Mouse (Mus musculus) ES-CJ7 (cell line): ENCODE data around the gene Gm10681.
"Not testable (repeated sequence)": the region's sequence is repeated elsewhere in the genome, so short reads cannot be mapped to it uniquely, and the experiment has no call there.

ENCODE experiments used
- DNase-seq: peaks from one replicate; pipeline ENCODE4 v3.0.0; 2011; ENCODE audit warnings: low read depth, low spot score

The Gm10681 gene

GRCm38 (mm10) chr3:98588707-98589106 is at the start of gene Gm10681:
Gm10681 (minus strand) TSS chr3:98588807.
- no peak for DNase-seq

DNA sequence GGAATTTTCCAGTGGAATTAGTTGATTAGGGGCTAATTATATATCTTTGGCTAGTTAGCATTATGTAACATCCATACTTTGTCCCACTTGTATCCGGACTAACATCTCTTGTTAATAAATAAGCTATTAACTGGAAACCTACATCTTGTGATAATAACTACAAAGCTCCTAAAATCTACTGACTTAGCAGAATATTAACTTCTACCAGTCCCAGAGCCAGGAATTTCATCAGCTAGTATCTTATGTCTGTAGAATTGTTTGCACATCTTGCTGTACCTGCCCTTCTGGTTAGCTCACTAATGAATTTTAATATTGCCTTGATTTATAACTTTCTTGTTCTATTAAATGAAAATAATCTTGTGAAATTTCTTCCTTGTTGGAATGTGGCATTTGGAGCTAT is 46.5 kb upstream of the Gm10681 start:
- DNase-seq: no peak

- no peak for DNase-seq
Observed at GRCm38 (mm10) chr3:98630152-98630551, 41.5 kb upstream of the Gm10681 start, which contains the start of gene Hsd3b5. Hsd3b5 (minus strand) TSS chr3:98630252.

GRCm38 (mm10) chr3:98629633-98630032 is 41.0 kb upstream of the Gm10681 start:
- DNase-seq: no peak

- not testable (repeated sequence) for DNase-seq
Observed at GRCm38 (mm10) chr3:98616786-98617185, 28.2 kb upstream of the Gm10681 start.

DNA sequence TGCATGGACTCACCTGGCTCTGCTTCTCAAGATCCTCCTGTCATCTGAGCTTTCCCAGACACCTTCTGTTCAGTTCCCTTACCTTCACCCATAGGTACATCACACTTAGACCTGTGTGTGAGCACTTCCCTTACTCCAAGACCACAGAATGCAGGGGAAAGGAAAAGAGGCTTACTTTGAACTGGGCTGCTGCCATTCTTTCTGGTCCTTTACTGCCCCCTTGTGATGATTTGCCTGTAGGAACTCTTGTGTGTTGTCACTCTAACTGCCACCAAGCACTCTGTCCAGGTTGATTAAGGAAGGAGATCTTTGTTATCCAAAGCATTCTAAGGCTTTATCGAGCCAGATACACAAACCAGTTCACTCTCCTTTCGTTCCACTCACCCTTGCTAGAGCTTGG is 27.6 kb upstream of the Gm10681 start:
- not testable (repeated sequence) for DNase-seq

DNA sequence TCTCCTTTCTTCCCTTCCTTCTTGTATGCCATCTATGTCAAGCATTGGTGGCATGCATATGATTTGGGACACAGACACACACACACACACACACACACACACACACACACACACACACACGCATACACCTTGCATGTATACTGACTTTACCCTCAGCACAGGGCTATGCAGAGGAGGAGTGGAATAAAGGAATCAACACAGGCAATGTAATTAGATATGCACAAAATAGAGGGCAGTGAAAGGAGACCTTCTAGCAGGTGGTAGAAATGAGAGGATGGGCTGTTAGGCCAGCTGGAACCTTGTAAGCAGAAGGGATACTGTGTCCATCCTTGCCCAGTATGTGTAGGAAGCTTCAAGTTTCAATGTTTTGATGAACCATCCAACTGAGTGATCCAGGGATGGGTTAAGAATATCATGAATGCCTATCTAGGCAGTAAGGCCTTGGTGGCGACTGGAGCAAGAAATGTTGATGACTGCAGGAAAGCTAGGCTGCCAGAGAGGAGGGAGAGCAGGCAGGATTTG is 25.9 kb upstream of the Gm10681 start:
- not testable (repeated sequence) for DNase-seq

- DNase-seq: no peak
Observed at GRCm38 (mm10) chr3:98613963-98614362, 25.4 kb upstream of the Gm10681 start.

GRCm38 (mm10) chr3:98613540-98613939 is 24.9 kb upstream of the Gm10681 start:
- not testable (repeated sequence) for DNase-seq

- DNase-seq: no peak
Observed at GRCm38 (mm10) chr3:98587721-98588120, 886 bp downstream of the Gm10681 start.

DNA sequence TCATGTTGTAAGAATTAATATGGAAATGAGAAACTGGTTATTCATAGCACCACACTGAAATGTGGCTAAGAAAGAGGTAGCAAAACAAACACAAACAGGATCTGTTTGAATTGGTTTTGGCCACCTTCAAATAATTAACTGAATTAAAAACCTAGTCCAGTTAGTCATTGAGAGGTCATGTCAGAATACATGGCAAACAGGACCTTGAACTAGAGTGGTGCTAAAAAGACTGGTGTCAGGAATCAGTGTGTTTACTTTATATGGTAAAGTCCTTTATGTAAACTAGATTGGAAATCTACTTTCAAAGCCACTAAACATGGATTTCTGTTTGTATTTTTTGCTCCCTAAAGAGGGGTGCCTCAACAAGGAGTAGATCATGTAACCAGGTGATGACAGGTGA is 6.0 kb downstream of the Gm10681 start:
- not testable (repeated sequence) for DNase-seq

DNA sequence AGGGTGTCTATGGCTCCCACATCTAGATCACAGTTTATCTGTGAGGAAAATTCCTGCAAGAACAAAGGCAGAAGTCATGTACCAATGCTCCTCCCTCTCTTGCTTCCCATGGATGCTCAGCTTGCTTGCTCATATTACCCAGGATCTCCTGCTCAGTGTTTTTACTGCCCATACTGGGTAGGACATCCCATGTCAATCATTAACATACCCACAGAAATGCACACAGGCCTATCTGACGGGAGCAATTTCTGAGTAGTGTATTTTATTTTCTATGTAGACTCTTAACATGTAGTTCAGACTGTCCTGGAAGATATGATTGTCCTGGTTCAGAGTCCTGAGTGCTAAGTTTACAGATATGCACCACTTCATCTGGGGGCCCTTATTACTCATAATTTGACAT is 6.4 kb downstream of the Gm10681 start:
- not testable (repeated sequence) for DNase-seq

- not testable (repeated sequence) for DNase-seq
Observed at GRCm38 (mm10) chr3:98581024-98581423, 7.6 kb downstream of the Gm10681 start.

GRCm38 (mm10) chr3:98567717-98568116 is 20.9 kb downstream of the Gm10681 start:
- DNase-seq: not testable (repeated sequence)

DNA sequence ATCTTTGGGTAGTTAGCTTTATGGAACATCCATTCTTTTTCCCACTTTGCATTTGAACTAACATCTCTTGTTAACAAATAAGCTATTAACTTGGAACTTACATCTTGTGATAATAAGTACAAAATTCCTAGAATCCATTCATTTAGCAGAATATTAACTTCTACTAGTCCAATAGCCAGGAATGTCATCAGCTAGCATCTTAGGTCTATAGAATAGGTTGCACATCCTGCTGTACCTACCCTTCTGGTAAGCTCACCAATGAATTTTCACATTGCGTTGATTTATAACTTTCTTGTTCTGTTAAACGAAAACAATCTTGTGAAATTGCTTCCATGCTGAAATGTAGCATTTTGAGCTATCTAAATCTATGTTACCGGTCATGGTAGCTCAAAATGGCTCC is 23.7 kb downstream of the Gm10681 start:
- DNase-seq: not testable (repeated sequence)

- DNase-seq: not testable (repeated sequence)
Observed at GRCm38 (mm10) chr3:98563831-98564230, 24.8 kb downstream of the Gm10681 start.

DNA sequence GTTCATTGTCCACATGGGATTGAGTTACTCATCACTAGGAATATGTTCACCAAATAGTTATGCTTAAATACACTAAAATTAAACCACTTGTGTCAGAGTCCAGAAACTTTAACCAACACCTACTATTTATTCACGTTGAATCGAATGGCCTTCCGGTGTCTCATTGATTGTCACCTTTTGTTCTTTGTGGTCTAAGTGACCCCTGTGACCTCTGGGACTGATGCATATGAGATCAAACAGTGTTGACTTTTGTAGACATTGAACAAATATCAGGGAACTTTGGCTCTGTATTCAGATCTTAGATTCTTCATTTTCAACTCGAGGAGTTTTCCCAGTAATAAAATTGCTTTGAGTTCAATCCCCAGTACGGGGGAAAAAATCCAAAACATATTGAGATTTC is 27.9 kb downstream of the Gm10681 start:
- not testable (repeated sequence) for DNase-seq

DNA sequence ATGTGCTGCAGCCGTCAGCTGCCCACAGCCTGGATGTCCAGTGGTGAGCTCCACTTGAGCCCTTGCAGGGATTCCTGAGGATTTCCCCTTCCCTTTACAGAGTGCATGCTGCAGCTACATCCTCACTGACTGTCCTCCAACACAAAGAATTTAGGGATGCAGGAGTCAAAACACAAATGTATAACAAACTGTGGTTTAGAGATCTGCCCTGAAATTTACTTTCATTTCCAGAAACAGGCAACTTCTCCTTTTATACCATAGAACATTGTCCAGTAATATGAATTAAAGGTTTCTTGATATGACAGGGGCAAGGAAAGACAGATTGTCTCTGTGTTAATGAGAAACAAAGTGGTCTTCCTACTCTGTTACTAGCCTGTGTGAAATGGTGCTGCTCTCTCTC is 37.8 kb downstream of the Gm10681 start:
- not testable (repeated sequence) for DNase-seq

GRCm38 (mm10) chr3:98550215-98550614 is 38.4 kb downstream of the Gm10681 start:
- not testable (repeated sequence) for DNase-seq

DNA sequence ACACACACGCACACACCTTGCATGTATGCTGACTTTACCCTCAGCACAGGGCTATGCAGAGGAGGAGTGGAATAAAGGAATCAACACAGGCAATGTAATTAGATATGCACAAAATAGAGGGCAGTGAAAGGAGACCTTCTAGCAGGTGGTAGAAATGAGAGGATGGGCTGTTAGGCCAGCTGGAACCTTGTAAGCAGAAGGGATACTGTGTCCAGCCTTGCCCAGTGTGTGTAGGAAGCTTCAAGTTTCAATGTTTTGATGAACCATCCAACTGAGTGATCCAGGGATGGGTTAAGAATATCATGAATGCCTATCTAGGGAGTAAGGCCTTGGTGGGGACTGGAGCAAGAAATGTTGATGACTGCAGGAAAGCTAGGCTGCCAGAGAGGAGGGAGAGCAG is 40.1 kb downstream of the Gm10681 start:
- DNase-seq: not testable (repeated sequence)

DNA sequence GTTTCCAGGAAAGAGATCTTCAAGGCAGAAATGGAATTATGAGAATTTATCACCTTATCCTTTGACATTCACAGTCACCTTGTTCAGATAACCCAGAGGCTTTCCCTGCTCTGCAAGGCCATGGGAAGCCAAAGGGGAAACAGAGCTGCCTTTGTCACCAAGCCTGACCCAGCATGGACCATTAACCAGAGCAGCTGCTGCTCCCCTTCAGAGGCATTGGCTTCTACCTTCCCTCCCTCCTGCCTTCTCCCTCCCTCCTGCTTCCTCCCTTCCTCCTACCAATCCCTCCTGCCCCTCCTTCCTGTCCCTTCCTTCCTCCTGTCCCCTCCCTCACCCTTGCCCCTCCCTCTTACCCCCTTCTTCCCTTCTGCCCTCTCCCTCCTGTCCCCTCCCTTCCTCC is 41.0 kb downstream of the Gm10681 start:
- not testable (repeated sequence) for DNase-seq

- not testable (repeated sequence) for DNase-seq
Observed at GRCm38 (mm10) chr3:98524978-98525377, 63.6 kb downstream of the Gm10681 start.

GRCm38 (mm10) chr3:98524552-98524951 is 64.1 kb downstream of the Gm10681 start:
- not testable (repeated sequence) for DNase-seq

GRCm38 (mm10) chr3:98522779-98523178 is 65.8 kb downstream of the Gm10681 start:
- not testable (repeated sequence) for DNase-seq
